Mouse (Mus musculus) ES-E14 (cell line): ENCODE results near the gene Wnt3.

Experiments used
- HCFC1 ChIP-seq: IDR thresholded peaks from 2 replicates; pipeline ENCODE4 v1.6.1; 2012; ENCODE audit warnings: low read length, inconsistent platforms, borderline replicate concordance; ENCODE audit not compliant: insufficient read depth
- MAFK ChIP-seq: IDR thresholded peaks from 2 replicates; pipeline ENCODE4 v1.6.1; 2014; ENCODE audit warnings: mild to moderate bottlenecking, low read depth, low read length, inconsistent platforms; ENCODE audit not compliant: insufficient read depth
- ZNF384 ChIP-seq: IDR thresholded peaks from 2 replicates; pipeline ENCODE4 v1.6.1; 2012; ENCODE audit warnings: low read depth, low read length, inconsistent platforms

DNA sequence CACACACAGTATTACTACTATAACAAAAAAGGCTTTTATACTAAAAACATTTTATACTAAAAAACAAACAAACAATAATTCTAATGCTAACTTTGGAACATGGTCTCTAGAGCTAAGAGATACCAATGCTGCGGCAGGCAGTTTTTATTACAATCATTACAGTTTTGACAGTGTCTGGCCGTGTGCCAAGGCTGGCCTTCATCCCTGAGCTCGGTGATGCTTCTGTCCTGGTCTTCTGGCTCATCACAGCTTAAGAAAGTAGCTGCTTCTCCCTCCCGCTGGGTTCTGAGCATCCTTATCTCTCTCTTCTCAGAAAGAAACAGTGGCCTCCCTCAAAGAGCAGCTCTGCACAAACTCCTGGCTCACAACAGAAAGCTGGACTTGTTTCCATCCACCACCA is 56.0 kb downstream of the Wnt3 start:
- TF ChIP-seq ZNF384 = no peak
- no peak for TF ChIP-seq HCFC1
- no peak for TF ChIP-seq MAFK
